Mouse (Mus musculus) bone marrow macrophage, adult 2 months (primary cell): ENCODE measurements around the gene Nmnat2. TPM values are rescaled to one million over a fixed set of nuclear protein-coding genes. Genes with fewer than 3 reads are reported as not detected.

Experiments used
- H3K27ac ChIP-seq: 2 replicates; pipeline ENCODE4 v1.5.1; 2012; ENCODE audit warnings: low read depth, low read length; ENCODE audit not compliant: insufficient read depth
- H3K4me1 ChIP-seq: 2 replicates; pipeline ENCODE4 v1.6.1; 2012; ENCODE audit warnings: low read length; ENCODE audit not compliant: control insufficient read depth, insufficient read depth
- H3K4me3 ChIP-seq: 2 replicates; pipeline ENCODE4 v1.5.1; 2012; ENCODE audit warnings: mild to moderate bottlenecking, low read length, moderate library complexity; ENCODE audit not compliant: insufficient read depth
- CTCF ChIP-seq: IDR thresholded peaks from 2 replicates; pipeline ENCODE4 v1.5.1; 2012; ENCODE audit warnings: low read depth, mild to moderate bottlenecking, low read length, moderate library complexity
- POLR2A ChIP-seq: IDR thresholded peaks from 2 replicates; pipeline ENCODE4 v1.6.1; 2012; ENCODE audit warnings: mild to moderate bottlenecking, low read depth, low read length, borderline replicate concordance
- polyA plus RNA-seq: library from polyadenylated mRNA; stranded (reverse); fragments of >200 nt; gene quantifications from 2 replicates; pipeline ENCODE4 v1.2.4, GENCODE M21; 2012; ENCODE audit not compliant: missing spikeins, insufficient read depth, insufficient read length

Gene Nmnat2
- polyA plus RNA-seq, 1 experiment, result not detected

DNA sequence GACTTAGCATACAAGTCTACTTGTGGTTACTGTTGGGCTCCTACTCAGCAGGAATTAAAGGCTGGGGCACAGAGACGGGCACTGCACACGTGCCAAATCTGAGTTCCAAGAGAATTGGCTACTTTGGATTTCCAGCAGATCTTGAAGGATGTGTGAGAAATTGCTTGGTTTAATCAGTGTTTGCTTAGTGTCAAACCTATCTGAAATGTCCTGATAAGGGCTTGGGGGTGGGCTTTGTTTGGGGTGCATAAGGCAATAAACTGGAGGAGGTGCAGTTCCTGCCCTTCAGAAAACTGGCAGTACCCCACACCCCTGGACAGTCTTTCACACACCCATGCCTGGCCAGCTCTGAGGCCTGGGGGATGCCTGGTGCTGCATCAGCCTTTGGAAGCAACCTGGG is 94.7 kb downstream of the Nmnat2 start:
- no peak overlapping the region for H3K27ac ChIP-seq
- no peak overlapping the region for H3K4me3 ChIP-seq
- H3K4me1 ChIP-seq, result no peaks in the 10 kb centered on the region
- TF ChIP-seq CTCF (no peak), POLR2A (no peak)

- Histone ChIP-seq H3K27ac (no peak overlapping the region), H3K4me1 (no peaks in the 10 kb centered on the region), H3K4me3 (no peak overlapping the region)
- TF ChIP-seq POLR2A (no peak), CTCF (no peak)
Observed at GRCm38 (mm10) chr1:153051474-153051873, 96.7 kb downstream of the Nmnat2 start.

- no peaks in the 10 kb centered on the region for H3K4me1 ChIP-seq
- no peak overlapping the region for H3K27ac ChIP-seq
- no peak overlapping the region for H3K4me3 ChIP-seq
- TF ChIP-seq CTCF (no peak), POLR2A (no peak)
Observed at GRCm38 (mm10) chr1:153053619-153054018, 98.8 kb downstream of the Nmnat2 start.

- TF ChIP-seq POLR2A, result no peak
- no peak for TF ChIP-seq CTCF
- no peaks in the 10 kb centered on the region for H3K4me1 ChIP-seq
- no peak overlapping the region for H3K27ac ChIP-seq
- no peak overlapping the region for H3K4me3 ChIP-seq
Observed at GRCm38 (mm10) chr1:153054112-153054821, 99.5 kb downstream of the Nmnat2 start.

DNA sequence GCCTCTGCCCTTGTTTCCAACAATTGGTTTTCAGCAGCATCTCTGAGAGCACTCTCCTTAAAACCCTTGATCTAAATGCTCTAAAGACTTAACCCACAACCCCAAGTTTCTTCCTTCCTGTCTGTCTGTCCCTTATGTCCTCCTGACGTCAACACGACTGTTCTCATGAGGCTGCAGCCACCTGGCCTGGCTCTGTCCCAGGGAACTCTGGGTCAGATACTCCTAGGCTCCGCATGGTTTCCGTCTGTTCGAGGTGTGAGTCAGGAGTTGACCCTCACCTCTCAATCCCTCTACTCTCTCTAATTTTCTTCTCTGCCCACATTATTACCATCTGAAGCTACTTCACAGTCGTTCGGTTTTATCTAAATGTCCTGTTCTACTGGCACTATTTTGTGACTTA is 103.5 kb downstream of the Nmnat2 start:
- no peaks in the 10 kb centered on the region for H3K4me1 ChIP-seq
- TF ChIP-seq POLR2A, result no peak
- no peak for TF ChIP-seq CTCF
- H3K4me3 ChIP-seq, result no peak overlapping the region
- no peak overlapping the region for H3K27ac ChIP-seq

DNA sequence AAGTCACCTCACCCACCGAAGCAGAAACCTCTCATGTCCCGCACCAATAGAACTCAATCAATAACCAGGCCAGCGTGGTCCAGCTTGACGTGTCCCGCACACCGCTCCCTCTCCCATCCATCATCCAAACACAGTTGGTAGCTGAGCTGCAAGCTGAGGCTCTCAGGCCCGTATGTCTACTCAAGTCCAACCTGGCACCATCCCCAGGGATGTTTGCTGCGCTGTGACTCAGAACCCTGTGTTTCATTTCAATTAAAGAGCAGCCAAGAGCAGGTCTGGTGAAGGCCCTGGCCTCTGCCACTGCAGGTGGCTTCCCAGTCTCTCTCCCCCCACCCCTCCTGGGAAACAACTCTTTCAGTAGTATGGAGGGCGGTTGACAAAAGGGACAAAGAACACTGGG is 104.8 kb downstream of the Nmnat2 start:
- Histone ChIP-seq H3K4me3 (no peak overlapping the region), H3K27ac (no peak overlapping the region), H3K4me1 (no peaks in the 10 kb centered on the region)
- no peak for TF ChIP-seq POLR2A
- TF ChIP-seq CTCF, result no peak

- H3K27ac ChIP-seq, result no peak overlapping the region
- TF ChIP-seq CTCF (no peak), POLR2A (no peak)
- no peaks in the 10 kb centered on the region for H3K4me1 ChIP-seq
- H3K4me3 ChIP-seq, result no peak overlapping the region
Observed at GRCm38 (mm10) chr1:153062547-153062946, 107.8 kb downstream of the Nmnat2 start.

DNA sequence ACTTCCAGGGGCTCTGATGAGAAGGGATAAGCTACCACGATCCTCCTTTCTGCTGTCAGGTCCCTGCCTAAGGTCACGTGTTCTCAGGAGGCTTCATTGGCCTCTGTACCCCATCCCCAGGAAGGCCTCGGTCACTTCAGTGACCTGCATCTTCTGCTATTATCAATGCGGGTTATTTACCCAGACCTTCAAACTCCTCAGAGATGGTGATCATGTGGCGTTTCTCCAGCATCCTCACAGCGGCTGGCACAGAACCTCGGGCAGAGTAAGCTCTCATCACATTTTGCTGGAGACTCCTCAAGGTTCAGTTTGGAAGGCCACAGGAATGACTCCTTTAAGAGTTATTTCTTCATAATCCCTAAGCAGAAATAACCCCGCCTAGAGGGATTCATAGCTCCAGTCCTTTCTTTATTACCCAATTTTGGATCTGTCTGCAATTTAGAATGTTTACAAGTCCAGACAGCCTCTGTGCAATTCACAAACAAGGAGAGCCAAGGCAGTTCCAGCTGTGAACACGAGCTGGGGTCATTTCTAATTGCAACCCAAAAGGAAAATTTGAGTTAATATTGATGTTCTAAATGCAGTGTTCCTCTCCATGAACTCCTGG is 110.1 kb downstream of the Nmnat2 start:
- no peak overlapping the region for H3K4me3 ChIP-seq
- TF ChIP-seq POLR2A, result no peak
- no peak for TF ChIP-seq CTCF
- no peaks in the 10 kb centered on the region for H3K4me1 ChIP-seq
- H3K27ac ChIP-seq, result no peak overlapping the region

DNA sequence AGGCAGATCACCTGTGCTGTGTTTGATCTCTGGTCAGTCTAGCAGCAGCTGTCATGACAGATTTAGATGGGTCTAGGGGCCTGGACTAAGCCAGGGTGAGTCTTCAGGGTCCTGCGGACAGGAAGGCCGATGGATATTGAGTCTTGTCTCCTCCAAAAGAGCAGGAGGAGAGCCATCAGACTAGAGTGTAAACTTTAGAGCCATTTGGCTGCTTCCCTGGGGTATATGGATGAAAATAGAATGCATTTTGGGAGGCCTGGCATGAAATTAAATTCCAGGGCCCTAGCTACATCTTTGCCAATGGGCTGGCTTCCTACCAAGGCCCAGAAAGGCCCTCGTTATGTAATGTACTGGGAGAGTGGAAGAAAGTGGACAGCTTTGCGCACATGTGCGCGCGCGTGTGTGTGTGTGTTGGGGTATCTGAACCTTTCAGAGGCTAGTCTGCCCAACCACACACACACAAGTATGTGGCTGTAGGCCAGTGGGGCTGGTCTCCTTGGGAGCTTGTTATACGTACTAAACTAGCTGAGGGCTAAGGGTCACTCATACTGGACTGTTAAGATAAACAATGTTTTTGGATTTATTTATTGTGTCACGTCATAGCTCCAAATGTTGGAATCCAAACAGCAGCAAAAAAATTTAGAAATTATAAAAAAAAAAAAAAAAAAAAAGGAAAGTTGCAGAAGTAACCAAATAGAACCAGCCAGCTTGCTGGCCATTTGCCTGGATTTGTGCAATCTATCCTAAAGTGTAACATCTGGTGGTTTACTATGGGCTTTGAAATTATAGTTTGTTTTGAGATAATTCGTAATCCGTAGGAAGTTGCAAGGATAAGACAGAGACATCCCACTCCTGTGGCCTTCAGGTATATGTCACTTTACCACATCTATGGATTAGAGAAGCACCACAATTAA is 110.9 kb downstream of the Nmnat2 start:
- H3K4me1 ChIP-seq, result no peaks in the 10 kb centered on the region
- H3K27ac ChIP-seq, result no peak overlapping the region
- TF ChIP-seq POLR2A (no peak), CTCF (no peak)

GRCm38 (mm10) chr1:153066387-153066781 is 111.6 kb downstream of the Nmnat2 start:
- Histone ChIP-seq H3K4me3 (no peak overlapping the region), H3K27ac (no peak overlapping the region), H3K4me1 (no peaks in the 10 kb centered on the region)
- TF ChIP-seq POLR2A (no peak), CTCF (no peak)

More for the DNA sequence above, 110.9 kb downstream of the Nmnat2 start:
- no peak overlapping the region for H3K4me3 ChIP-seq

DNA sequence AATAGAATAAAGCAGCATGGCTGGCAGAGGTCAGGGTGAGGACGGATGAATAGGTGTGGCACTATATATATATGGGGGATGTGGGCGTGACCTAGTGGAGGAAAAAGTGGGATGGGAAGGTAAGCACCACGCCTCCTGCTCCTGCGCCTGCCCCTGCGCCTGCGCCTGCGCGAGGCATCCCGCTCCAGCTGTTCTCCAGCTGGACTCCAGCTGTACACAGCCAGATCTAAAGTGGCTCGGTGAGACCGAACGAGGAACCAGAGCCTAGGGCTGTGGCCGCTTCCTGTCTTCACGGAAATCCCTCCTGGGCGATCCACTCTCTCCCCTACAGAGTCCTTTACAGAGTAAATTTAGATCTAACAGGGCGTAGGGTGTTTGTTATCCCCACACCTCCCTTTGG is 116.8 kb downstream of the Nmnat2 start:
- H3K27ac ChIP-seq, result no peak overlapping the region
- no peak overlapping the region for H3K4me3 ChIP-seq
- TF ChIP-seq CTCF (no peak), POLR2A (no peak)
- H3K4me1 ChIP-seq, result no peaks in the 10 kb centered on the region
